Mouse (Mus musculus) liver, embryonic 16.5 days (tissue): ENCODE measurements around the gene Rassf8. TPM values are rescaled to one million over a fixed set of nuclear protein-coding genes. Genes with fewer than 3 reads are reported as not detected.

Source experiments
- ATAC-seq: fragments of 200-750 bp; cut with Nextera tagmentation; 2 replicates; pipeline ENCODE4 v1.8.0; 2017; ENCODE audit warnings: low read depth, mild to moderate bottlenecking, moderate number of reproducible peaks, moderate library complexity
- H3K27ac ChIP-seq: fragments of 300-500 bp; sonication (generic); 2 replicates; pipeline ENCODE4 v1.5.1; 2014; ENCODE audit warnings: mild to moderate bottlenecking, low read length
- H3K27me3 ChIP-seq: fragments of 300-500 bp; sonication (generic); 2 replicates; pipeline ENCODE4 v1.6.1; 2014; ENCODE audit warnings: low read depth, low read length, mixed read lengths; ENCODE audit not compliant: control insufficient read depth, insufficient read depth
- H3K36me3 ChIP-seq: fragments of 300-500 bp; sonication (generic); 2 replicates; pipeline ENCODE4 v1.6.1; 2014; ENCODE audit warnings: mild to moderate bottlenecking; ENCODE audit not compliant: control insufficient read depth, insufficient read depth
- H3K4me1 ChIP-seq: fragments of 300-500 bp; sonication (generic); 2 replicates; pipeline ENCODE4 v1.6.1; 2014; ENCODE audit warnings: low read depth, low read length, mixed read lengths; ENCODE audit not compliant: control insufficient read depth
- H3K4me2 ChIP-seq: fragments of 300-500 bp; sonication (generic); 2 replicates; pipeline ENCODE4 v1.6.1; 2014; ENCODE audit warnings: low read depth, low read length, mixed read lengths
- H3K4me3 ChIP-seq: fragments of 300-500 bp; sonication (generic); 2 replicates; pipeline ENCODE4 v1.5.1; 2014; ENCODE audit warnings: low read depth, mild to moderate bottlenecking, low read length
- H3K9ac ChIP-seq: fragments of 300-500 bp; sonication (generic); 2 replicates; pipeline ENCODE4 v1.6.1; 2014; ENCODE audit warnings: low read depth, low read length
- H3K9me3 ChIP-seq: fragments of 300-500 bp; sonication (generic); replicated peaks from 2 replicates; pipeline ENCODE4 v1.6.1; 2016; ENCODE audit warnings: low read length; ENCODE audit not compliant: control insufficient read depth
- WGBS: fragments of 180-500 bp; shearing (Covaris S2); extraction: QIAGEN DNeasy Blood & Tissue Kit; methylation state at CpG from one replicate; pipeline ENCODE4 v1.1.7; 2014; ENCODE audit not compliant: insufficient replicate concordance; 5-methylcytosine and 5-hydroxymethylcytosine counted together
- polyA plus RNA-seq: library from polyadenylated mRNA; unstranded; fragments of >200 nt; fragmentation: Nextera tagmentation; extraction: Ambion mirVana; gene quantifications from 2 replicates; pipeline ENCODE4 v1.2.1, GENCODE M21; 2015

Rassf8 gene
- polyA plus RNA-seq, 1 experiment from 2014 or later: 1.6 TPM

DNA sequence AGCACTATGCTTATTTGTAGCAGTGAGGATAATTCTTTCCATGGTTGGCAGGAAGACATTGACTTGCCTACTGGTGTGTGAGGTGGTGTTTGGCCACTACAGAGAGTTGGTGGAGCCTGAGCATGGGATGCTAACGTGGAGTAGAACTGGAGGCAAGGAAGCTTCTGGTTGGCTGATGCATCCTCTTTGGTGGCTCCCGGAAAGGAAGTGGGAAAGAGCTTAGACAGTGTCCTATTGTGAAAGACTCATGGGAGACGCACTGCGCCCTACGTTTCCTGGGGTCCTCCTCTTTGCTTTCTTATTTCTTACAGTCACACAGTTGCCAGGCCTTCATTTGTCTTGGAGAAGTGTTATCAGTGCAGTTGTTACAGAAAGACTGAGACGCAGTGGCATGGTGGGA lies 20.4 kb downstream of the Rassf8 start:
- no peaks in the 10 kb centered on the region for H3K27me3 ChIP-seq
- H3K36me3 ChIP-seq: no peaks in the 10 kb centered on the region
- H3K27ac ChIP-seq: no peak overlapping the region
- 55% methylated on average over 6 of the region's 6 CpGs for WGBS
- no peak overlapping the region for H3K4me3 ChIP-seq
- no peak overlapping the region for H3K9ac ChIP-seq
- H3K4me1 ChIP-seq: peaks cover 7% of the 10 kb centered on the region
- no peak overlapping the region for H3K4me2 ChIP-seq
- ATAC-seq: no peak
- no peaks in the 10 kb centered on the region for H3K9me3 ChIP-seq

DNA sequence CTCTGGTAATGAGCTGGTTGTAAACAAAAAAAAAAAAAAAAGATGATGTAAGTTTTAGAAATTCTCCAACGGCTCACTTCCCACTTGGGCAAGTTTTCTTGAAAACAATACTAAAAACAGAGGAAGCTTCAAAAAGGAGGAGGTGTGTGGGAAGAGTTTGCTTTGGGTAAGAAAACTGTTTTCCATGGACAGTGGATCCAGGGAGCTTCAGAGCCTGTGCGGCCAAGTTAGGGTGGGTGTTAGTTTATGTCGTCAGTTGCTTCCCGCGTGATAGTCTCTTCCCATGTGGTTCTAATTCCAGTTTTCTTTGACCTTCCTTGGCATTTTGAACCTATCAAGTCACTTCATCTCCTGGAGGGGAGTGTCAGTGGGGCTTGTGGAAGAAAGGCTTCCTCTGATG lies 21.1 kb downstream of the Rassf8 start:
- 60% methylated on average over 5 of the region's 5 CpGs for WGBS
- Histone ChIP-seq H3K4me2 (no peak overlapping the region), H3K9ac (no peak overlapping the region), H3K9me3 (no peaks in the 10 kb centered on the region), H3K4me1 (peaks cover 7% of the 10 kb centered on the region), H3K36me3 (no peaks in the 10 kb centered on the region), H3K4me3 (no peak overlapping the region), H3K27me3 (no peaks in the 10 kb centered on the region), H3K27ac (no peak overlapping the region)
- ATAC-seq: no peak

DNA sequence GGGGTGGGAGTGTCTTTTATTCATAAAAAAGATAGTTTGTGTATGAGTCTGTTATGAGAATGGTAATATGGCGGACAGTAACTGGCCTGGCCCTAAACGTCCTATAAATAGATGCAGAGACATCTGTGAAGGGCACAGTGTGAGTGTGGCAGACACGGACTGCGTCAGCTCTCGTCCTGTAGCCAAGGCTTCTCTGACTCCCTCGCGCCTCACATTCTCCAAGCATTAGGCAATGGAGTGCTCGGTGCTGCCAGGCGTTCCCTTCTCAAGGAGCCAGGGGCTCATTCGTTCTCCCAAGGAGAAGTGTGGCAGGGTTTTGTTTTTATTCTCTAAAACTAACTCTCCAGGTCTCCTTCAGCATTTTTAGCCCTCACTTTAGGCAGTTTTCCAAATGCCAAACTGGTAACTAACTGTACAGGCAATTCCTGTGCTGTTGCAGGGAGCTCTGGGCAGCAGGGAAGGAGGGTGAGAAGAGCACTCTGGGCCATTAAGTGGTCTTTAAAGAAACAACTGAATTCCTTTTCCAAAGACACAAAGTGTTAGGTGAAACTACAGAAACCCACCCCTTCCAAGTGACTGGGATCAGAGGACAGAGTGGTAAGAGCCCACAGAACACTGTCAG lies 22.2 kb downstream of the Rassf8 start:
- no peaks in the 10 kb centered on the region for H3K9me3 ChIP-seq
- no peaks in the 10 kb centered on the region for H3K27me3 ChIP-seq
- H3K4me3 ChIP-seq: no peak overlapping the region
- H3K4me1 ChIP-seq: peaks cover 7% of the 10 kb centered on the region
- H3K27ac ChIP-seq: no peak overlapping the region
- H3K4me2 ChIP-seq: no peak overlapping the region
- no peaks in the 10 kb centered on the region for H3K36me3 ChIP-seq
- no peak overlapping the region for H3K9ac ChIP-seq
- 67% methylated on average over 10 of the region's 10 CpGs for WGBS
- ATAC-seq: no peak

DNA sequence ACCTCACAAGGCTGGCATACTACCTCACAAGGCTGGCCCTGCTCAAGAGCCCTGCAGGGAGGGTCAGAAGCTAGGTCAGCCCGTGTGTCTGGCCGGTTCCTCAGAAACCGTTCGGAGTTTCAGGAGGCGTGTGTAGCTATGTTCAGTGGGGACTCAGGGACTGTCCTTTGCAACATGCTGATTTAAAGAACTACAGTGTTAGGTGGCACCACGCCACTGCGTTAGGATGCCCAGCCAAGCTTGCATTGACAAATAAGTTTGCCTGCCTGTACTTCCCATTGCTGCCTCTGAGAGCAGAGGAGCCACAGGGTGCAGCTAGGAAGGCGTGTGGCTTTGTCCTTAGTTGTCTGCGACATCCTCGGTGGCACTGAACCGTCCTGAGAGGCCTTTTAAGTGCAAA lies 23.3 kb downstream of the Rassf8 start:
- Histone ChIP-seq H3K9ac (no peak overlapping the region), H3K36me3 (no peaks in the 10 kb centered on the region), H3K4me1 (peaks cover 2% of the 10 kb centered on the region), H3K4me2 (no peak overlapping the region), H3K4me3 (no peak overlapping the region), H3K9me3 (no peaks in the 10 kb centered on the region), H3K27me3 (no peaks in the 10 kb centered on the region), H3K27ac (no peak overlapping the region)
- ATAC-seq: no peak
- WGBS: 74% methylated on average over 11 of the region's 11 CpGs

DNA sequence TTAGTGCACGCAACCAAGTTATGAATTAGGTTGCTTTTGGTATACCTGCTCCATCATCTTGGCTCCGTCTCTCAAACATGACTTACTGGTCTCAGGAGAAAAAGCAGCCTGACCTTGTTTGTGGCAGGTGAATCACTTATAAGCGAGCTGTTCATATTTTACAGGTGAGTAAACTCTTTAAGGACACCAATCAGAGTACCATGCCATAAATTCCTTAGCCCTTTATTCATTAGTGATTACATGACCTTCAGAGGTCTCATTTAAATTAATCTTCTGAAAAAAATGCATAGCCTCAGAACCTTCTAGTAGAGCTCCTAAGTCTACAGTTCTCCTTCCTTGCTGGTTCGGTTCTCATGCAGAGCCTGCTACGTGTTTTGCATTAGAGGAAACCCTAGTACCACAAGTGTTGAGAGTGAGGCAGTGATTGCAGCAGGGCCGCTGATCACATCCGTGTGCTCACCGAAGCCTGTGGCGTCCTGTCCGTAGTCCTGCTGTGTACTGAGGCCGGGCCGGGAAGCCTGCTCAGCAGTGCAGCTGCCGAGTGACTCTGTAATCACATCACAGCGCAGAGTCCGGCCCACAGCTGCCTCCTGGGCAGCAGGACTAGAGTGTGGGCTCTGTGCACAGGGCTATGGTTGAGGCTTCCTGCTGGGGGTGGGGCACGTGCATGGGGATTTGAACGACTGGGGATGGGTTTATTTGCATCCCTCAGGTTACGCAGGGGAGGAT lies 23.9 kb downstream of the Rassf8 start:
- H3K27ac ChIP-seq: no peak overlapping the region
- ATAC-seq: no peak
- H3K4me1 ChIP-seq: peaks cover 2% of the 10 kb centered on the region
- no peaks in the 10 kb centered on the region for H3K36me3 ChIP-seq
- H3K9ac ChIP-seq: no peak overlapping the region
- H3K4me2 ChIP-seq: no peak overlapping the region
- H3K9me3 ChIP-seq: no peaks in the 10 kb centered on the region
- H3K27me3 ChIP-seq: no peaks in the 10 kb centered on the region
- no peak overlapping the region for H3K4me3 ChIP-seq
- 58% methylated on average over 18 of the region's 18 CpGs for WGBS

DNA sequence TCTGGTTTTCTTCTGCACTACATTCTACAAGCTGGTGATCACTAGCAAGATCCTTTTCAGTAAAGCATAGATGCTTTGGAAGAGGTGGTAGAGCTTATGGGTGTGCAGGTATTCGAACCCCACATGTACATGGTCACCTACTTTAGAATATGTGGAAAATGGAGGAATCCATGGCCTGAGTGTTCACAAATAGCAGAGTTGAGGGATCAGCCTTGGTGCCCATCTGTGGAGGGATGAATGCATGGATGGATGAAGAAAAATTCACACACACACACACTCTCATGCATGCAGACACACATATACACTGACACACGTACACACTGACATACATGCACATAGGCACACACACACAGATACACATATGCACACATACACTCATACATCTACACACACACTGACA lies 27.9 kb downstream of the Rassf8 start:
- 67% methylated on average over 2 of the region's 2 CpGs for WGBS
- no peak overlapping the region for H3K4me2 ChIP-seq
- H3K27ac ChIP-seq: no peak overlapping the region
- no peak overlapping the region for H3K4me3 ChIP-seq
- no peak overlapping the region for H3K9ac ChIP-seq
- no peaks in the 10 kb centered on the region for H3K27me3 ChIP-seq
- no peaks in the 10 kb centered on the region for H3K9me3 ChIP-seq
- no peak for ATAC-seq
- no peaks in the 10 kb centered on the region; the same call in 1 of the 2 replicates for H3K4me1 ChIP-seq
- no peaks in the 10 kb centered on the region for H3K36me3 ChIP-seq

DNA sequence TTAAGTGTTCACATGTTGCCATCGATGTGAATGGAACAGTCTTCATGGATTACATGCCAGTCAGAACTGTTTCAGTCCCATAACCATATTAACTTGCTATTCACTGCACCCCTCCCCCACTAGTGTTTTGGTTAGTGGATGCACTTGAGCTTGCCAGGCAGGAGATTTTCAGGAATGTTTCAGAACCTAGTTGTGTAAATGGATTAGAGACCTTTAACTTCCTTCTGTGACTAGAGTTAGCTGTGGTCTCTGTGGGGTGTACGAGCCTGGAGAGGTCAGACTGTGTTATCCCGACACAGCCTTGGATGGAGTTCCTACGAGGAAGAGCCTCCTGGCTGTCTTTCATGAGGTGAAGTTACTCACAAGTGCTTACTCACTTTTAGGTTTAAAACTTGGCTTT lies 29.7 kb downstream of the Rassf8 start:
- no peak for ATAC-seq
- no peak overlapping the region for H3K27ac ChIP-seq
- H3K9ac ChIP-seq: no peak overlapping the region
- no peaks in the 10 kb centered on the region; the same call in 1 of the 2 replicates for H3K4me1 ChIP-seq
- no peak overlapping the region for H3K4me3 ChIP-seq
- H3K4me2 ChIP-seq: no peak overlapping the region
- H3K27me3 ChIP-seq: no peaks in the 10 kb centered on the region
- H3K9me3 ChIP-seq: no peaks in the 10 kb centered on the region
- WGBS: 61% methylated on average over 4 of the region's 4 CpGs
- no peaks in the 10 kb centered on the region for H3K36me3 ChIP-seq

DNA sequence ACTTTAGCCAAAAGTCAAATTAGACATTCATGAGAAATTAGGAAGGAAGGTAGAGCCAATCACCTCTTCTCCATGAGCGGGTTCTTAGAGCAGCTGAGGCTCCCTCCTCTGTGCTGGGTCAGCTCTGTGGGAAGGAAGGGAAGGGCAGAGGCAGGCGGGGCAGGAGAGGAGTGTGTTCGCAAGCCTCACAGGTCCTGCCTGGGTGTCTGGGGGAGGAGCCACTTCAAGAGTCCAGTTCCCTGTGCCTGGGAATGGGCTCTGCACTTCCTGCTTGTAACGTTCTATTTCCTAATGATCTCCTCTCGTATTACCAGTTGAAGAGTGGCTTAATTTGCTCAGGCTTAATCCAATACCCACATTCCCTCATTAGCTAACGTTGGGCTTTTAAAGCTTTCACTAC lies 32.8 kb downstream of the Rassf8 start:
- Histone ChIP-seq H3K27me3 (no peaks in the 10 kb centered on the region), H3K36me3 (no peaks in the 10 kb centered on the region), H3K4me3 (no peak overlapping the region), H3K9me3 (no peaks in the 10 kb centered on the region), H3K4me1 (no peaks in the 10 kb centered on the region; the same call in 1 of the 2 replicates), H3K4me2 (no peak overlapping the region), H3K27ac (no peak overlapping the region), H3K9ac (no peak overlapping the region)
- ATAC-seq: peak; percentile 55; the same call in 1 of the 2 replicates
- 21% methylated on average over 6 of the region's 6 CpGs for WGBS

DNA sequence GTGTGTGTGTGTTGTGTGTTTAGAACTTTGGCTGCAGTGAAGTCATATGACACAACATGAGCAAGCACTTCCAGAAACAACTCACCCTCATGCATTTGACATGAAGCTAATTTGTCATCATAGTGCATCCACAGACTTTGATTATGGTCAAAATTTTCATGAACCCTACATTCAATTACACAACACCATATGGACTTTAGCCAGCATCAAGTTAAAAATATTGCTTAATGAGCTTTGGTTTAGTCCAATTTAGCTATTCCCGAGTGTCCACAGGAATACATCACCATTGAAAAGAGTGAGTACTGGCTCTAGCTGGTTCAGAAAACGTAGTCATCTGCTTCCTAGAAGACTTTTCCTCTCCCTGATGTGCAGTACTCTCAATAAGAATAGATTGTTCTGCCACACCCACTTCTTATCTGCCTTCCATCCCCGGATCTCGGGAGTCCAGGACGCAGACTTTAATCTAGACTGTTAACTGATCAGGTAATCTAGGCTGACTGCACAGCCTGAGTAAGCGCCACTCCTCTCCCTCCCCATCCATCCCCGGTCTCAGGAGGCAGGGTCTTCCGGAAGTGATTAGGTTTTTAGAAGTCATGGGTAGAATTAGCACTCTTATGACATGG lies 33.7 kb downstream of the Rassf8 start:
- Histone ChIP-seq H3K9ac (no peak overlapping the region), H3K4me1 (no peaks in the 10 kb centered on the region; the same call in 1 of the 2 replicates), H3K4me3 (no peak overlapping the region), H3K27ac (no peak overlapping the region), H3K27me3 (no peaks in the 10 kb centered on the region), H3K36me3 (no peaks in the 10 kb centered on the region), H3K9me3 (no peaks in the 10 kb centered on the region), H3K4me2 (no peak overlapping the region)
- WGBS: 43% methylated on average over 8 of the region's 8 CpGs
- ATAC-seq: no peak
